Mouse (Mus musculus): ENCODE results near the gene Ehmt1. TPM values are rescaled to one million over a fixed set of nuclear protein-coding genes. Genes with fewer than 3 reads are reported as not detected.

Gene Ehmt1
- polyA plus RNA-seq, 1 experiment from 2014 or later, result 30.9 TPM

DNA sequence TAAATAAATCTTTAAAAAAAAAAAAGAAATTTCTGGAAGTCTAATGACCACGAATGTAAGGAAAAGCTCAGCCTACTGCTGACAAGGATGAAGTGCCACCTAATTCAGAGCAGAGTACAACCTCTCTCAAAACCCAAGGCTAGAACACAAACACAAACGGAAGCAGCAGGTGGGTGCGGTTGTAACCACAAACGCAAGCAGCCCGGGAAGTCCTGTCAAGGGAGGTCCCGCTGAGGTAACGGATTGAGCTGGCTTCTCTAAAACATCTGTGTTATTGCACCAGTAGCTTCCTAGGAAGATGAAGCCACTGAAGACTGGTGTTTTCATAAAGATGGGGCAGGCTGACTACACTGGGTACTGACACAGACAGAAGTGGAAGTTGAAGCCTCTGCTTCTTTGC is 171.5 kb downstream of the Ehmt1 start:
- H3K4me3 ChIP-seq (ENCODE audit: inconsistent target), result no peak overlapping the region
- no peak overlapping the region for H3K27ac ChIP-seq
- WGBS (ENCODE audit: missing documents), result 15% methylated on average over 7 of the region's 7 CpGs
- H3K36me3 ChIP-seq (ENCODE audit: inconsistent target), result no peaks in the 10 kb centered on the region
- no peaks in the 10 kb centered on the region for H3K79me2 ChIP-seq (ENCODE audit: inconsistent target)

Other genes starting within 250 kb of the Ehmt1 start
- 0.19 to 0.48 TPM (median 0.36 TPM) in 3 replicates for gene Cacna1b, start 156.5 kb downstream of the Ehmt1 start, polyA plus RNA-seq (2018)
- 31.6 to 60.4 TPM (median 40.5 TPM) in 3 replicates for gene Arrdc1, start 15.6 kb upstream of the Ehmt1 start, polyA plus RNA-seq (2018)
- gene Zmynd19, start 30.2 kb upstream of the Ehmt1 start, polyA plus RNA-seq (2018), result 4.4 to 23.2 TPM (median 5.6 TPM) in 3 replicates
- 5.7 to 9.6 TPM (median 7.8 TPM) in 3 replicates for gene Dph7, start 42.8 kb upstream of the Ehmt1 start, polyA plus RNA-seq (2018)
- gene Mrpl41, start 55.5 kb upstream of the Ehmt1 start, polyA plus RNA-seq (2018), result 63.2 to 80.5 TPM (median 76.8 TPM) in 3 replicates
- gene Pnpla7, start 56.4 kb upstream of the Ehmt1 start, polyA plus RNA-seq (2018), result 43.8 to 153 TPM (median 111 TPM) in 3 replicates
- gene Nsmf, start 134.7 kb upstream of the Ehmt1 start, polyA plus RNA-seq (2018), result 4.8 to 12.0 TPM (median 8.9 TPM) in 3 replicates
- gene Entpd8, start 160.7 kb upstream of the Ehmt1 start, polyA plus RNA-seq (2018), result not detected in 3 replicates
- not detected in 3 replicates for gene Noxa1, start 175.5 kb upstream of the Ehmt1 start, polyA plus RNA-seq (2018)